Mouse (Mus musculus): Measurements from ENCODE around the gene Hnrnpd. TPM values are rescaled to one million over a fixed set of nuclear protein-coding genes. Genes with fewer than 3 reads are reported as not detected.

The Hnrnpd gene
- total and polyA plus RNA-seq, 3 experiments = 75.0 to 434 (median 231) TPM

GRCm38 (mm10) chr5:99927951-99928350 is 50.8 kb downstream of the Hnrnpd start:
- TF ChIP-seq TAL1 (conservative IDR thresholded peaks at IDR 0.05; ENCODE audit: low read depth, low read length) (no peak), CTCF (IDR thresholded peaks at IDR 0.05; ENCODE audit: low read depth, low read length) (peak; percentile 37; the same call in 1 of the 2 replicates), GATA1 (IDR thresholded peaks at IDR 0.05; ENCODE audit: borderline replicate concordance, low read length) (no peak)
- Histone ChIP-seq H3K36me3 (replicated peaks) (no peaks in the 10 kb centered on the region), H3K9me3 (replicated peaks) (no peaks in the 10 kb centered on the region), H3K27me3 (ENCODE audit: insufficient read depth, low read length) (peaks cover 7% of the 10 kb centered on the region), H3K4me3 (ENCODE audit: low read depth, low read length) (no peak overlapping the region), H3K4me1 (ENCODE audit: insufficient read depth, low read depth, low read length) (no peaks in the 10 kb centered on the region)
- peak; percentile 69 for ATAC-seq (ENCODE audit: extremely low read depth, insufficient number of reproducible peaks, low FRiP score, poor library complexity, severe bottlenecking)
- peak; percentile 12 for DNase-seq (ENCODE audit: low spot score)

- ATAC-seq (ENCODE audit: extremely low read depth, insufficient number of reproducible peaks, low FRiP score, poor library complexity, severe bottlenecking) = no peak
- H3K4me1 ChIP-seq (ENCODE audit: insufficient read depth, low read depth, low read length) = no peaks in the 10 kb centered on the region
- H3K36me3 ChIP-seq (replicated peaks) = no peaks in the 10 kb centered on the region
- DNase-seq (ENCODE audit: low spot score) = no peak
- H3K27me3 ChIP-seq (ENCODE audit: insufficient read depth, low read length) = no peaks in the 10 kb centered on the region
- H3K4me3 ChIP-seq (ENCODE audit: low read depth, low read length) = no peak overlapping the region
- peaks cover 4% of the 10 kb centered on the region; the same call in 1 of the 2 replicates for H3K9me3 ChIP-seq (replicated peaks)
- TF ChIP-seq GATA2 (IDR thresholded peaks at IDR 0.05; ENCODE audit: borderline replicate concordance, low read depth, low read length) = no peak
- no peak for TF ChIP-seq POLR2AphosphoS5 (IDR thresholded peaks at IDR 0.05; ENCODE audit: insufficient replicate concordance, low read depth, low read length)
- no peak for TF ChIP-seq TAL1 (conservative IDR thresholded peaks at IDR 0.05; ENCODE audit: low read depth, low read length)
- no peak for TF ChIP-seq GATA1 (IDR thresholded peaks at IDR 0.05; ENCODE audit: borderline replicate concordance, low read length)
- TF ChIP-seq CTCF (IDR thresholded peaks at IDR 0.05; ENCODE audit: low read depth, low read length) = no peak
Observed at GRCm38 (mm10) chr5:99922033-99922432, 56.7 kb downstream of the Hnrnpd start.

GRCm38 (mm10) chr5:99915494-99915893 is 63.2 kb downstream of the Hnrnpd start:
- Histone ChIP-seq H3K9me3 (replicated peaks) (peaks cover 4% of the 10 kb centered on the region; the same call in 1 of the 2 replicates), H3K36me3 (replicated peaks) (no peaks in the 10 kb centered on the region), H3K4me3 (ENCODE audit: low read depth, low read length) (no peak overlapping the region), H3K4me1 (ENCODE audit: insufficient read depth, low read depth, low read length) (no peaks in the 10 kb centered on the region), H3K27me3 (ENCODE audit: insufficient read depth, low read length) (no peaks in the 10 kb centered on the region)
- DNase-seq (ENCODE audit: low spot score) (no peak), ATAC-seq (ENCODE audit: extremely low read depth, insufficient number of reproducible peaks, low FRiP score, poor library complexity, severe bottlenecking) (no peak)
- no peak for TF ChIP-seq GATA2 (IDR thresholded peaks at IDR 0.05; ENCODE audit: borderline replicate concordance, low read depth, low read length)
- TF ChIP-seq POLR2AphosphoS5 (IDR thresholded peaks at IDR 0.05; ENCODE audit: insufficient replicate concordance, low read depth, low read length) = no peak
- TF ChIP-seq TAL1 (conservative IDR thresholded peaks at IDR 0.05; ENCODE audit: low read depth, low read length) = no peak
- no peak for TF ChIP-seq GATA1 (IDR thresholded peaks at IDR 0.05; ENCODE audit: borderline replicate concordance, low read length)
- TF ChIP-seq CTCF (IDR thresholded peaks at IDR 0.05; ENCODE audit: low read depth, low read length) = no peak

DNA sequence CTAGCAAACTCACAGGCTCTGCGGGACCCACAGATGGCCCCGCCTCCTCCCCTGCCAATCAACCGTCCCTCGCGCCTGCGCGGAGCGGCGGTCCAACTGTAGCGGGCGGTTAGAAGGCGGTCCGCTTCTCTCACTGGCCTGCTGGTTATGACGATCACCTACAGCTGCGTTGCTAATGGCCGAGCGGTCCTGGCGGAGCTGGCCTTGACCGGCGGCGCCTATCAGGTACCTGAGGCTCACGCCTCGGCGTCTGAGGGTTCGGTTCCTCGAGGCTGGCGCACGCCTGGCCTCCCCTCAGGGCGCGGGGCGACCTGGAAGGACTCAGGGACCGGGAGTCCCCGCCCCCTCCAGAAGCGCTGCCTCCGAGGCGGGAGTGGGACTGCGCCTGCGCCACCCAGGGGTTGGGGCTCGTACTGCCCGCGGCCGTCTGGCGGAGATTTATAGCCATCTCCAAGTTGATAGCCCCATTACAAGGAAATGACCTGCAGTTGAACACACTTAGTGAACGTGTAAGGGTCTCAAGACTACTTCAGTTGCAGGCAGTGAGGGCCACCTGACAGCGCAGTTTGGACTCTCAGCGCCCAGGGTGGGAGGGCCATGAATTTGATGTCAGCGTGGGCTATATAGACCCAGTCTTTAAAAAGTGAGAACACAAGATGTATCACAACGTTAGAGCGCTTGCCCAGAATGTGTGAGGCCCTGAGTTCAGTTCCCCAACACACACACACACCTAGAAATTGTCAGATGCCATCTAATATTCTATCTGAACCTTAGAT is 72.4 kb downstream of the Hnrnpd start, which contains the start of gene Vamp9:
Gene Vamp9, plus strand, starts transcription at position 74 of the 776 bp plus-strand sequence.
- no peak for ATAC-seq (ENCODE audit: extremely low read depth, insufficient number of reproducible peaks, low FRiP score, poor library complexity, severe bottlenecking)
- no peak for DNase-seq (ENCODE audit: low spot score)
- Histone ChIP-seq H3K9me3 (replicated peaks) (peaks cover 21% of the 10 kb centered on the region), H3K4me1 (ENCODE audit: insufficient read depth, low read depth, low read length) (no peaks in the 10 kb centered on the region), H3K4me3 (ENCODE audit: low read depth, low read length) (no peak within 1 kb of the TSS; the same call in 1 of the 2 replicates), H3K36me3 (replicated peaks) (no peaks in the 10 kb centered on the region), H3K27me3 (ENCODE audit: insufficient read depth, low read length) (no peaks in the 10 kb centered on the region)
- TF ChIP-seq TAL1 (conservative IDR thresholded peaks at IDR 0.05; ENCODE audit: low read depth, low read length) (no peak), GATA2 (IDR thresholded peaks at IDR 0.05; ENCODE audit: borderline replicate concordance, low read depth, low read length) (no peak), POLR2AphosphoS5 (IDR thresholded peaks at IDR 0.05; ENCODE audit: insufficient replicate concordance, low read depth, low read length) (no peak), GATA1 (IDR thresholded peaks at IDR 0.05; ENCODE audit: borderline replicate concordance, low read length) (no peak), CTCF (IDR thresholded peaks at IDR 0.05; ENCODE audit: low read depth, low read length) (no peak)

Other genes with a start within 250 kb of the Hnrnpd start
- gene Rasgef1b, start 249.9 kb downstream of the Hnrnpd start, total RNA-seq (2014; fragmentation: Nextera tagmentation) = not detected in 2 replicates
- gene Rasgef1b, start 249.9 kb downstream of the Hnrnpd start, total RNA-seq (2017) = 0.12 and 0.38 TPM in 2 replicates
- gene Rasgef1b, start 249.9 kb downstream of the Hnrnpd start, polyA plus RNA-seq (2012) = not detected in 2 replicates
- gene Vamp9, start 72.7 kb downstream of the Hnrnpd start, total RNA-seq (2014; fragmentation: Nextera tagmentation) = not detected in 2 replicates
- gene Vamp9, start 72.7 kb downstream of the Hnrnpd start, total RNA-seq (2017) = not detected in 2 replicates
- not detected in 2 replicates for gene Vamp9, start 72.7 kb downstream of the Hnrnpd start, polyA plus RNA-seq (2012)
- gene 4930524J08Rik, start 123 bp upstream of the Hnrnpd start, total RNA-seq (2014; fragmentation: Nextera tagmentation) = not detected in 2 replicates
- 1.5 and 2.4 TPM in 2 replicates for gene 4930524J08Rik, start 123 bp upstream of the Hnrnpd start, total RNA-seq (2017)
- 7.0 and 7.6 TPM in 2 replicates for gene 4930524J08Rik, start 123 bp upstream of the Hnrnpd start, polyA plus RNA-seq (2012)
- 150 and 157 TPM in 2 replicates for gene Hnrnpdl, start 60.7 kb upstream of the Hnrnpd start, total RNA-seq (2014; fragmentation: Nextera tagmentation)
- 291 and 340 TPM in 2 replicates for gene Hnrnpdl, start 60.7 kb upstream of the Hnrnpd start, total RNA-seq (2017)
- 157 and 164 TPM in 2 replicates for gene Hnrnpdl, start 60.7 kb upstream of the Hnrnpd start, polyA plus RNA-seq (2012)
- 41.7 and 46.9 TPM in 2 replicates for gene Enoph1, start 61.0 kb upstream of the Hnrnpd start, total RNA-seq (2014; fragmentation: Nextera tagmentation)
- 34.0 and 42.3 TPM in 2 replicates for gene Enoph1, start 61.0 kb upstream of the Hnrnpd start, total RNA-seq (2017)
- 48.5 and 52.4 TPM in 2 replicates for gene Enoph1, start 61.0 kb upstream of the Hnrnpd start, polyA plus RNA-seq (2012)
- not detected in 2 replicates for gene Tmem150c, start 180.9 kb upstream of the Hnrnpd start, total RNA-seq (2014; fragmentation: Nextera tagmentation)
- 0.06 and 0.16 TPM in 2 replicates for gene Tmem150c, start 180.9 kb upstream of the Hnrnpd start, total RNA-seq (2017)
- not detected in 2 replicates for gene Tmem150c, start 180.9 kb upstream of the Hnrnpd start, polyA plus RNA-seq (2012)

Measured in G1E (cell line).